Mouse (Mus musculus): ENCODE measurements at regions not wholly inside any gene's neighbourhood (a gene's known extent, or its start where the extent isn't known, plus 50 kb on each side); places are given as distances from the start of the nearest gene placed in this dataset.

DNA sequence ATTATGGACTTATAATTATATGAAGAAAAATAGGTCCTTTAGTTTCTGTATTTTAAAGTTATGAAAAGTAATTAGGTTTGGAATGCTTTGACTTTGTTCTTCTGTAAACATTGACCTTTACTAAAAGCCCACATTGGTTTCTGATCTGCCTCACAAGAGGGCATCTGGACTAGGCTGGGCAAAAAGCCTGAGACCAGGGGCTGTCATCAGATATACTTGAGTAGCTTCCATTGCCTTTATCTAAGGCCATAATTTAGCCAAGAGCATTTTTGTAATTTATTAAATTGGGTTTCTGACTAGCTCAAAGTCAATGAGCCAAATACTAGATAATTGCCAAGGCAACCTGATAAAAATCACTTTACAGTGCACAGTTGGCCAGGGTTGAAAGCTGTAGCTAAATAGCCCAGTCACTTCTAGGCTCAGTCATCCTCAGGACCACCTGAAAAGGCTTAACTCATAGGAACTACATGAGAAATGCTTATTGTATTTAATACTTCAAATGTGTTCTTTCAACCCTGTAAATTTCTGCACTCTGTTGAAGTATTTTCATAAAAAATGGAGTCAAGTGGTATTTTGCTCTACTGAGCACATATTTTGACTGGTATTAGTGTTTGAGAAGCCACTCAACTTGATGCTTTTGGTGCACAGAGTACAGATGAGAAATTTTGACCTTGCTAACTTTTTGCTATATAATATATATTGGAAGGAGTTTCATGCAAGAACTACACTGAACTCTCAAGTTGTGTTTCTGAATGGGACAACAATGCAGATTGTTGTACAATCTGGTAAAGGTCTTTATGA is 1410.9 kb upstream of the Slc10a2 start:
- TF ChIP-seq GATA1 (IDR thresholded peaks at IDR 0.05; ENCODE audit: borderline replicate concordance, low read length) (no peak), FLI1 (IDR thresholded peaks at IDR 0.05; ENCODE audit: low read length) (no peak)

Measured in megakaryocyte, embryonic 14.5 days (primary cell).